Mouse (Mus musculus): ENCODE measurements around the gene Cwc25. TPM values are rescaled to one million over a fixed set of nuclear protein-coding genes. Genes with fewer than 3 reads are reported as not detected.

Gene Cwc25
- polyA plus RNA-seq, 1 experiment from 2014 or later = 13.2 TPM

- DNase-seq (ENCODE audit: low spot score) (peak; percentile 50), ATAC-seq (no peak)
- Histone ChIP-seq H3K9me3 (ENCODE audit: low read length) (no peaks in the 10 kb centered on the region), H3K27me3 (replicated peaks; ENCODE audit: insufficient read depth, low read length) (no peaks in the 10 kb centered on the region), H3K4me1 (ENCODE audit: insufficient read depth, low read depth, low read length) (peaks cover 56% of the 10 kb centered on the region), H3K4me3 (ENCODE audit: low read depth, low read length) (no peak overlapping the region), H3K9ac (replicated peaks; ENCODE audit: low read depth) (no peak overlapping the region), H3K4me2 (replicated peaks; ENCODE audit: low read depth, low read length) (no peak overlapping the region), H3K36me3 (ENCODE audit: insufficient read depth, low read length) (peaks cover 4% of the 10 kb centered on the region; the same call in 1 of the 2 replicates), H3K27ac (ENCODE audit: low read length) (peak overlapping the region; percentile 80)
- peak; percentile 47; the same call in 1 of the 2 replicates for TF ChIP-seq EP300 (IDR thresholded peaks at IDR 0.05)
- no peak for TF ChIP-seq CTCF (IDR thresholded peaks at IDR 0.05)
- WGBS = 38% methylated on average over 5 of the region's 5 CpGs
Measured at GRCm38 (mm10) chr11:97803847-97804246, 37.5 kb upstream of the Cwc25 start.

- DNase-seq (ENCODE audit: low spot score) (no peak), ATAC-seq (no peak)
- no peaks in the 10 kb centered on the region for H3K9me3 ChIP-seq (ENCODE audit: low read length)
- 22% methylated on average over 3 of the region's 6 CpGs for WGBS
- TF ChIP-seq CTCF (IDR thresholded peaks at IDR 0.05) = no peak
- no peak for TF ChIP-seq EP300 (IDR thresholded peaks at IDR 0.05)
- peaks cover 2% of the 10 kb centered on the region; the same call in 1 of the 2 replicates for H3K36me3 ChIP-seq (ENCODE audit: insufficient read depth, low read length)
- H3K9ac ChIP-seq (replicated peaks; ENCODE audit: low read depth) = no peak overlapping the region
- H3K4me1 ChIP-seq (ENCODE audit: insufficient read depth, low read depth, low read length) = peaks cover 45% of the 10 kb centered on the region
- no peak overlapping the region for H3K4me3 ChIP-seq (ENCODE audit: low read depth, low read length)
- H3K27me3 ChIP-seq (replicated peaks; ENCODE audit: insufficient read depth, low read length) = no peaks in the 10 kb centered on the region
- no peak overlapping the region; the same call in 1 of the 2 replicates for H3K4me2 ChIP-seq (replicated peaks; ENCODE audit: low read depth, low read length)
- H3K27ac ChIP-seq (ENCODE audit: low read length) = peak overlapping the region; percentile 75
Measured at GRCm38 (mm10) chr11:97802495-97802894, 36.1 kb upstream of the Cwc25 start.

GRCm38 (mm10) chr11:97802194-97802470, 35.8 kb upstream of the Cwc25 start:
- H3K9me3 ChIP-seq (ENCODE audit: low read length) = no peaks in the 10 kb centered on the region
- ATAC-seq (no peak), DNase-seq (ENCODE audit: low spot score) (peak; percentile 62)
- no peaks in the 10 kb centered on the region for H3K27me3 ChIP-seq (replicated peaks; ENCODE audit: insufficient read depth, low read length)
- peaks cover 45% of the 10 kb centered on the region for H3K4me1 ChIP-seq (ENCODE audit: insufficient read depth, low read depth, low read length)
- H3K36me3 ChIP-seq (ENCODE audit: insufficient read depth, low read length) = no peaks in the 10 kb centered on the region
- no peak overlapping the region for H3K4me3 ChIP-seq (ENCODE audit: low read depth, low read length)
- peak overlapping the region; percentile 78 for H3K4me2 ChIP-seq (replicated peaks; ENCODE audit: low read depth, low read length)
- no peak for TF ChIP-seq CTCF (IDR thresholded peaks at IDR 0.05)
- TF ChIP-seq EP300 (IDR thresholded peaks at IDR 0.05) = no peak; the same call in 1 of the 2 replicates
- no peak overlapping the region for H3K9ac ChIP-seq (replicated peaks; ENCODE audit: low read depth)
- peak overlapping the region; percentile 75 for H3K27ac ChIP-seq (ENCODE audit: low read length)
- WGBS = 9% methylated on average over 1 of the region's 1 CpGs

GRCm38 (mm10) chr11:97801409-97802193, 35.2 kb upstream of the Cwc25 start:
- WGBS = 20% methylated on average over 8 of the region's 8 CpGs
- Histone ChIP-seq H3K9me3 (ENCODE audit: low read length) (no peaks in the 10 kb centered on the region), H3K4me3 (ENCODE audit: low read depth, low read length) (peak overlapping the region; percentile 73), H3K4me2 (replicated peaks; ENCODE audit: low read depth, low read length) (peak overlapping the region; percentile 78), H3K9ac (replicated peaks; ENCODE audit: low read depth) (peak overlapping the region; percentile 74; the same call in 1 of the 2 replicates), H3K27ac (ENCODE audit: low read length) (peak overlapping the region; percentile 75), H3K27me3 (replicated peaks; ENCODE audit: insufficient read depth, low read length) (no peaks in the 10 kb centered on the region), H3K4me1 (ENCODE audit: insufficient read depth, low read depth, low read length) (peaks cover 44% of the 10 kb centered on the region), H3K36me3 (ENCODE audit: insufficient read depth, low read length) (no peaks in the 10 kb centered on the region)
- ATAC-seq (no peak), DNase-seq (ENCODE audit: low spot score) (peak; percentile 66)
- TF ChIP-seq EP300 (IDR thresholded peaks at IDR 0.05) (no peak; the same call in 1 of the 2 replicates), CTCF (IDR thresholded peaks at IDR 0.05) (peak; percentile 61)

GRCm38 (mm10) chr11:97800691-97801408, 34.5 kb upstream of the Cwc25 start:
- no peak for ATAC-seq
- Histone ChIP-seq H3K36me3 (ENCODE audit: insufficient read depth, low read length) (no peaks in the 10 kb centered on the region), H3K9ac (replicated peaks; ENCODE audit: low read depth) (peak overlapping the region; percentile 74), H3K4me2 (replicated peaks; ENCODE audit: low read depth, low read length) (peak overlapping the region; percentile 78), H3K4me3 (ENCODE audit: low read depth, low read length) (peak overlapping the region; percentile 73), H3K27ac (ENCODE audit: low read length) (peak overlapping the region; percentile 88), H3K4me1 (ENCODE audit: insufficient read depth, low read depth, low read length) (peaks cover 36% of the 10 kb centered on the region), H3K27me3 (replicated peaks; ENCODE audit: insufficient read depth, low read length) (no peaks in the 10 kb centered on the region), H3K9me3 (ENCODE audit: low read length) (no peaks in the 10 kb centered on the region)
- peak; percentile 65 for DNase-seq (ENCODE audit: low spot score)
- no peak for TF ChIP-seq EP300 (IDR thresholded peaks at IDR 0.05)
- TF ChIP-seq CTCF (IDR thresholded peaks at IDR 0.05) = no peak
- WGBS = 2% methylated on average over 17 of the region's 17 CpGs

GRCm38 (mm10) chr11:97799994-97800690, 33.8 kb upstream of the Cwc25 start:
- peak; percentile 79 for ATAC-seq
- peak overlapping the region; percentile 78 for H3K4me2 ChIP-seq (replicated peaks; ENCODE audit: low read depth, low read length)
- no peaks in the 10 kb centered on the region for H3K9me3 ChIP-seq (ENCODE audit: low read length)
- peak overlapping the region; percentile 74 for H3K9ac ChIP-seq (replicated peaks; ENCODE audit: low read depth)
- TF ChIP-seq CTCF (IDR thresholded peaks at IDR 0.05) (no peak), EP300 (IDR thresholded peaks at IDR 0.05) (no peak)
- peak; percentile 87 for DNase-seq (ENCODE audit: low spot score)
- peaks cover 30% of the 10 kb centered on the region for H3K4me1 ChIP-seq (ENCODE audit: insufficient read depth, low read depth, low read length)
- peak overlapping the region; percentile 73 for H3K4me3 ChIP-seq (ENCODE audit: low read depth, low read length)
- H3K36me3 ChIP-seq (ENCODE audit: insufficient read depth, low read length) = no peaks in the 10 kb centered on the region
- peak overlapping the region; percentile 88 for H3K27ac ChIP-seq (ENCODE audit: low read length)
- no peaks in the 10 kb centered on the region for H3K27me3 ChIP-seq (replicated peaks; ENCODE audit: insufficient read depth, low read length)
- WGBS = 1% methylated on average over 28 of the region's 43 CpGs
